Mouse (Mus musculus): ENCODE data around the gene Tmem237.

GRCm38 (mm10) chr1:59119720-59120457 is at the start of gene Tmem237:
- TF ChIP-seq POLR2A (IDR thresholded peaks at IDR 0.05; ENCODE audit: low read depth, low read length), result no peak
- no peak for TF ChIP-seq CTCF (IDR thresholded peaks at IDR 0.05; ENCODE audit: extremely low read depth, insufficient read depth, insufficient read length, insufficient replicate concordance)

All from spleen, adult 2 months (tissue).